Mouse (Mus musculus) kidney, postnatal 0 days (tissue): Measurements from ENCODE around the gene Lima1. TPM values are rescaled to one million over a fixed set of nuclear protein-coding genes. Genes with fewer than 3 reads are reported as not detected.

Experiments used
- ATAC-seq: fragments of 200-750 bp; cut with Nextera tagmentation; replicated peaks from 2 replicates; pipeline ENCODE4 v1.8.0; 2017; ENCODE audit warnings: low read depth, moderate number of reproducible peaks, moderate TSS enrichment, moderate library complexity; ENCODE audit not compliant: low FRiP score
- DNase-seq: peaks from one replicate; pipeline ENCODE4 v3.0.0-alpha.2; 2016; ENCODE audit warnings: low spot score
- H3K27ac ChIP-seq: fragments of 300-500 bp; sonication (generic); 2 replicates; pipeline ENCODE4 v1.5.1; 2014; ENCODE audit warnings: mild to moderate bottlenecking
- H3K27me3 ChIP-seq: fragments of 300-500 bp; sonication (generic); 2 replicates; pipeline ENCODE4 v1.6.1; 2014; ENCODE audit warnings: low read length, mixed read lengths; ENCODE audit not compliant: insufficient read depth
- H3K36me3 ChIP-seq: fragments of 300-500 bp; sonication (generic); 2 replicates; pipeline ENCODE4 v1.6.1; 2014; ENCODE audit warnings: low read length, mixed read lengths; ENCODE audit not compliant: insufficient read depth
- H3K4me1 ChIP-seq: fragments of 300-500 bp; sonication (generic); replicated peaks from 2 replicates; pipeline ENCODE4 v1.6.1; 2014; ENCODE audit warnings: antibody characterized with exemption, low read length, mixed read lengths; ENCODE audit not compliant: insufficient read depth
- H3K4me2 ChIP-seq: fragments of 300-500 bp; sonication (generic); 2 replicates; pipeline ENCODE4 v1.6.1; 2014; ENCODE audit warnings: mild to moderate bottlenecking, low read length, moderate library complexity, mixed read lengths
- H3K4me3 ChIP-seq: fragments of 300-500 bp; sonication (generic); replicated peaks from 2 replicates; pipeline ENCODE4 v1.5.1; 2014; ENCODE audit warnings: low read depth, low read length
- H3K9ac ChIP-seq: fragments of 300-500 bp; sonication (generic); 2 replicates; pipeline ENCODE4 v1.6.1; 2014; ENCODE audit warnings: low read depth, low read length
- H3K9me3 ChIP-seq: fragments of 300-500 bp; sonication (generic); replicated peaks from 2 replicates; pipeline ENCODE4 v1.6.1; 2016; ENCODE audit warnings: low read length, inconsistent platforms, mixed read lengths
- CTCF ChIP-seq: IDR thresholded peaks from 2 replicates; pipeline ENCODE4 v1.5.1; 2016; ENCODE audit warnings: antibody characterized with exemption, low read depth, mild to moderate bottlenecking, moderate library complexity
- WGBS: fragments of 180-500 bp; shearing (Covaris S2); extraction: QIAGEN DNeasy Blood & Tissue Kit; methylation state at CpG from one replicate; pipeline ENCODE4 v1.1.7; 2014; 5-methylcytosine and 5-hydroxymethylcytosine counted together
- polyA plus RNA-seq: library from polyadenylated mRNA; unstranded; fragments of >200 nt; fragmentation: Nextera tagmentation; extraction: Ambion mirVana; gene quantifications from 2 replicates; pipeline ENCODE4 v1.2.1, GENCODE M21; 2015

Gene Lima1
- polyA plus RNA-seq, 1 experiment from 2014 or later = 42.8 TPM

- Histone ChIP-seq H3K27me3 (no peaks in the 10 kb centered on the region), H3K9me3 (no peaks in the 10 kb centered on the region), H3K9ac (no peak overlapping the region), H3K4me3 (no peak overlapping the region), H3K36me3 (no peaks in the 10 kb centered on the region), H3K4me1 (peaks cover 28% of the 10 kb centered on the region), H3K27ac (peak overlapping the region; percentile 65), H3K4me2 (peak overlapping the region; percentile 2; the same call in 1 of the 2 replicates)
- no peak for TF ChIP-seq CTCF
- DNase-seq (peak; percentile 87), ATAC-seq (no peak)
- 24% methylated on average over 13 of the region's 13 CpGs for WGBS
Measured at GRCm38 (mm10) chr15:99847207-99847881, 27.9 kb downstream of the Lima1 start.

GRCm38 (mm10) chr15:99846633-99847032 lies 28.6 kb downstream of the Lima1 start:
- no peak overlapping the region for H3K9ac ChIP-seq
- no peak overlapping the region for H3K4me2 ChIP-seq
- ATAC-seq (no peak), DNase-seq (no peak)
- no peak overlapping the region for H3K4me3 ChIP-seq
- TF ChIP-seq CTCF = no peak
- H3K27ac ChIP-seq = peak overlapping the region; percentile 65
- WGBS = 47% methylated on average over 6 of the region's 6 CpGs
- H3K9me3 ChIP-seq = no peaks in the 10 kb centered on the region
- peaks cover 28% of the 10 kb centered on the region for H3K4me1 ChIP-seq
- no peaks in the 10 kb centered on the region for H3K27me3 ChIP-seq
- no peaks in the 10 kb centered on the region for H3K36me3 ChIP-seq

DNA sequence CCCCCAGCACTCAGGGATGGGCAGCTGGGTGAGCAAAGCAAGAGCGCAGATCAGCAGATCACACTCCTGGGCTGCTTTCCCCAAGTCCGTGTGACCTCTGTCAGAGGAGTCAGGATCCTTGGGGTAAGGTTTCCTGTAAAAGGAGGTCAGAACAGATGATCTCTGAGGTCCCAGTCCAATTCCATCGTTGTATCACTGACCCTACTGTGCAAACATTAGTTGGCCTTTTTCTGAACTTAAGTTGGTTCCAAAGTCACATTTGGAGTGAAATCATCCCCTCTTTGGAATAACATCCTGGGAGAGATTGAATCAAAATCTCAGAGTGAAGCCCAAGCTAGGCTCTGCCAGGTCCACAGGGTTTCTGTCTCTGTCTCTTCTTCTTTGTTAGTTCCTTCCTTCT lies 31.4 kb downstream of the Lima1 start:
- DNase-seq (no peak), ATAC-seq (no peak)
- no peak for TF ChIP-seq CTCF
- Histone ChIP-seq H3K9ac (no peak overlapping the region), H3K27ac (no peak overlapping the region), H3K4me3 (no peak overlapping the region), H3K27me3 (no peaks in the 10 kb centered on the region), H3K4me2 (no peak overlapping the region), H3K4me1 (peaks cover 24% of the 10 kb centered on the region), H3K36me3 (no peaks in the 10 kb centered on the region), H3K9me3 (no peaks in the 10 kb centered on the region)
- 54% methylated on average over 3 of the region's 3 CpGs for WGBS

DNA sequence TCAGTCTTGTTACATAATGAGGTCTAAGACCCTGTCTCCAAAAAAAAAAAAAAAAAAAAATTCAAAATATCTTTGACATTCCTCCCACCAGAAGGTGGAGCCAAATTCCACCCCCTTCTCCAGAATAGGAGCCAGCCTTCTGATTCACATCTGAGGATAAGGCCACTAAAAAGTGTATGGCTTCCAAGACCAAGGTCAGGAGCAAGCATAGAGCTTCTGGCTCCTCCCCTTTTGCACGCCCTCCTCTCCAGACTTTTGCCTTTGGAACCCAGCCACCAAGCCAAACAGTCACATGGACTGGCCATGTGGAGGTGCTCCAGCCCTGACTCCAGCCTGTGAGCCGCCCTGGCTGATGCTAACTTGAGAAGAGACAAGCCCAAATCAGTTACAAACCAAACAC lies 35.3 kb downstream of the Lima1 start:
- peak; percentile 63 for TF ChIP-seq CTCF
- Histone ChIP-seq H3K4me3 (no peak overlapping the region), H3K9ac (no peak overlapping the region), H3K27me3 (no peaks in the 10 kb centered on the region), H3K27ac (no peak overlapping the region), H3K4me2 (no peak overlapping the region), H3K4me1 (no peaks in the 10 kb centered on the region), H3K36me3 (no peaks in the 10 kb centered on the region), H3K9me3 (no peaks in the 10 kb centered on the region)
- ATAC-seq (peak; percentile 58), DNase-seq (peak; percentile 75)
- WGBS = 66% methylated on average over 2 of the region's 2 CpGs

- Histone ChIP-seq H3K4me2 (no peak overlapping the region), H3K9ac (no peak overlapping the region), H3K36me3 (no peaks in the 10 kb centered on the region), H3K9me3 (no peaks in the 10 kb centered on the region), H3K4me1 (no peaks in the 10 kb centered on the region), H3K27ac (no peak overlapping the region), H3K4me3 (no peak overlapping the region), H3K27me3 (no peaks in the 10 kb centered on the region)
- no peak for TF ChIP-seq CTCF
- DNase-seq = no peak
- ATAC-seq = no peak
- WGBS = 70% methylated on average over 13 of the region's 13 CpGs
Measured at GRCm38 (mm10) chr15:99839165-99839840, 36.0 kb downstream of the Lima1 start.

GRCm38 (mm10) chr15:99837561-99837960 lies 37.7 kb downstream of the Lima1 start:
- ATAC-seq (no peak), DNase-seq (no peak)
- no peak for TF ChIP-seq CTCF
- Histone ChIP-seq H3K4me1 (no peaks in the 10 kb centered on the region), H3K36me3 (no peaks in the 10 kb centered on the region), H3K4me2 (no peak overlapping the region), H3K9ac (no peak overlapping the region), H3K27ac (no peak overlapping the region), H3K27me3 (no peaks in the 10 kb centered on the region), H3K9me3 (no peaks in the 10 kb centered on the region), H3K4me3 (no peak overlapping the region)
- 77% methylated on average over 7 of the region's 7 CpGs for WGBS
